Mouse (Mus musculus) kidney, adult 2 months (tissue): ENCODE measurements at regions not wholly inside any gene's neighbourhood (a gene's known extent, or its start where the extent isn't known, plus 50 kb on each side); places are given as distances from the start of the nearest gene placed in this dataset.

Source experiments
- DNase-seq: peaks from one replicate; pipeline ENCODE4 v3.0.0; 2021
- H3K27ac ChIP-seq: fragments of 200-500 bp; 2 replicates; pipeline ENCODE4 v1.5.1; 2012; ENCODE audit warnings: low read depth, low read length, control low read depth, inconsistent platforms; ENCODE audit not compliant: insufficient read depth
- H3K27me3 ChIP-seq: fragments of 200-500 bp; replicated peaks from 2 replicates; pipeline ENCODE4 v1.6.1; 2012; ENCODE audit warnings: mild to moderate bottlenecking, moderate library complexity, low read length, inconsistent platforms; ENCODE audit not compliant: control insufficient read depth, insufficient read depth
- H3K36me3 ChIP-seq: fragments of 200-500 bp; 2 replicates; pipeline ENCODE4 v1.6.1; 2012; ENCODE audit warnings: mild to moderate bottlenecking, moderate library complexity, low read length, inconsistent platforms; ENCODE audit not compliant: control insufficient read depth, insufficient read depth
- H3K4me1 ChIP-seq: fragments of 200-500 bp; 2 replicates; pipeline ENCODE4 v1.6.1; 2011; ENCODE audit warnings: low read length; ENCODE audit not compliant: control insufficient read depth, insufficient read depth
- H3K4me3 ChIP-seq: fragments of 200-500 bp; 2 replicates; pipeline ENCODE4 v1.5.1; 2011; ENCODE audit warnings: mild to moderate bottlenecking, low read depth, low read length, control low read depth; ENCODE audit not compliant: insufficient read depth
- CTCF ChIP-seq: fragments of 200-500 bp; conservative IDR thresholded peaks from 2 replicates; pipeline ENCODE4 v1.5.1; 2011; ENCODE audit warnings: low read depth, mild to moderate bottlenecking, control low read depth, low read length, moderate library complexity, mixed read lengths; ENCODE audit not compliant: insufficient read depth, insufficient read length
- POLR2A ChIP-seq: fragments of 200-500 bp; IDR thresholded peaks from one replicate; pipeline ENCODE4 v1.6.1; 2011; ENCODE audit warnings: low read depth, low read length, control low read depth
- WGBS: fragments of 180-500 bp; shearing (Covaris S2); methylation state at CpG from one replicate; pipeline ENCODE4 v1.1.7; 2018; 5-methylcytosine and 5-hydroxymethylcytosine counted together

DNA sequence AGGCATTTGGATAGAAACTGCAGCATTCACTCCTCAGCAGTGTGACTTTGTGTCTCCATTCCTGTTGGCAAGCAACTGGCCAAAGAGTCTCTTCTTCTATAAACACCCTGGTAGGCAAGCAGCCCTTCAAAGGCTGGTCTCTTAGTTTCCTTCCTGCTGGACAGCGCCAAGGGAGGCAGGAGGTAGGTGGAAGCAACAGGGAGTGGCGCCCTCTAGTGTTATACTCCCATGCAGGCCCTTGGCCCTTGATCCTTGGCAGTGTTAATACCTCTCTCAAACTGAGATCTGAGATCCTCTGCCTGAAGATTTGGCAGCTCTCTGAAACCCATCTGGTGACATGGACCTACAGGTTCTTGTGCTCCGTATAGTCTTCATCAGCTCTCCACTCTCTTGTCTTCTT, 51.3 kb upstream of the Opcml start:
- TF ChIP-seq POLR2A (no peak), CTCF (no peak; the same call in 1 of the 2 replicates)
- no peaks in the 10 kb centered on the region for H3K27me3 ChIP-seq
- peak; percentile 10 for DNase-seq
- 30% methylated on average over 3 of the region's 3 CpGs for WGBS
- H3K4me3 ChIP-seq, result no peak overlapping the region
- no peak overlapping the region for H3K27ac ChIP-seq
- H3K36me3 ChIP-seq, result no peaks in the 10 kb centered on the region
- no peaks in the 10 kb centered on the region for H3K4me1 ChIP-seq
